Mouse (Mus musculus) midbrain, embryonic 16.5 days (tissue): ENCODE data around the gene Mroh2a. TPM values are rescaled to one million over a fixed set of nuclear protein-coding genes. Genes with fewer than 3 reads are reported as not detected.
A peak's percentile ranks its signal among the peaks of the same experiment; 100 is the strongest.

Experiments
- ATAC-seq: fragments of 200-750 bp; cut with Nextera tagmentation; 2 replicates; pipeline ENCODE4 v1.8.0; 2017; ENCODE audit warnings: moderate TSS enrichment
- H3K27ac ChIP-seq: fragments of 300-500 bp; sonication (generic); 2 replicates; pipeline ENCODE4 v1.5.1; 2014; ENCODE audit warnings: mild to moderate bottlenecking, low read length, mixed read lengths
- H3K27me3 ChIP-seq: fragments of 300-500 bp; sonication (generic); 2 replicates; pipeline ENCODE4 v1.6.1; 2014; ENCODE audit warnings: low read depth, low read length, mixed read lengths; ENCODE audit not compliant: control insufficient read depth, insufficient read depth
- H3K36me3 ChIP-seq: fragments of 300-500 bp; sonication (generic); 2 replicates; pipeline ENCODE4 v1.6.1; 2014; ENCODE audit warnings: mild to moderate bottlenecking, low read length, moderate library complexity, mixed read lengths; ENCODE audit not compliant: control insufficient read depth, insufficient read depth
- H3K4me1 ChIP-seq: fragments of 300-500 bp; sonication (generic); 2 replicates; pipeline ENCODE4 v1.6.1; 2014; ENCODE audit warnings: mild to moderate bottlenecking, low read length, mixed read lengths; ENCODE audit not compliant: control insufficient read depth, insufficient read depth
- H3K4me2 ChIP-seq: fragments of 300-500 bp; sonication (generic); 2 replicates; pipeline ENCODE4 v1.6.1; 2014; ENCODE audit warnings: mild to moderate bottlenecking, low read length, mixed read lengths
- H3K4me3 ChIP-seq: fragments of 300-500 bp; sonication (generic); 2 replicates; pipeline ENCODE4 v1.5.1; 2014; ENCODE audit warnings: low read depth, mild to moderate bottlenecking, low read length, moderate library complexity, mixed read lengths
- H3K9ac ChIP-seq: fragments of 300-500 bp; sonication (generic); 2 replicates; pipeline ENCODE4 v1.6.1; 2014; ENCODE audit warnings: low read depth, low read length, mixed read lengths
- H3K9me3 ChIP-seq: fragments of 300-500 bp; sonication (generic); replicated peaks from 2 replicates; pipeline ENCODE4 v1.6.1; 2014; ENCODE audit warnings: mild to moderate bottlenecking, low read length, mixed read lengths; ENCODE audit not compliant: control insufficient read depth, poor library complexity, severe bottlenecking
- WGBS: fragments of 180-500 bp; shearing (Covaris S2); extraction: QIAGEN DNeasy Blood & Tissue Kit; methylation state at CpG from one replicate; pipeline ENCODE4 v1.1.7; 2014; 5-methylcytosine and 5-hydroxymethylcytosine counted together
- polyA plus RNA-seq: library from polyadenylated mRNA; unstranded; fragments of >200 nt; fragmentation: Nextera tagmentation; extraction: Ambion mirVana; gene quantifications from 2 replicates; pipeline ENCODE4 v1.2.1, GENCODE M21; 2015

The Mroh2a gene
- polyA plus RNA-seq, 1 experiment from 2014 or later = 0.92 TPM

- Histone ChIP-seq H3K4me2 (no peak overlapping the region), H3K4me3 (no peak overlapping the region), H3K9me3 (peaks cover 13% of the 10 kb centered on the region), H3K9ac (no peak overlapping the region), H3K27me3 (no peaks in the 10 kb centered on the region), H3K4me1 (peaks cover 2% of the 10 kb centered on the region; the same call in 1 of the 2 replicates), H3K27ac (no peak overlapping the region), H3K36me3 (no peaks in the 10 kb centered on the region)
- 84% methylated on average over 2 of the region's 2 CpGs for WGBS
- ATAC-seq = no peak
Measured at GRCm38 (mm10) chr1:88206843-88207479, 19.8 kb upstream of the Mroh2a start.

GRCm38 (mm10) chr1:88211812-88212211 is 15.0 kb upstream of the Mroh2a start, which contains the start of gene Ugt1a1:
TSS of gene Ugt1a1 (plus strand) at chr1:88211959.
- H3K36me3 ChIP-seq = no peaks in the 10 kb centered on the region
- no peaks in the 10 kb centered on the region for H3K27me3 ChIP-seq
- H3K4me3 ChIP-seq = no peak within 1 kb of the TSS
- H3K4me2 ChIP-seq = no peak within 1 kb of the TSS
- peak; percentile 34; the same call in 1 of the 2 replicates for ATAC-seq
- peaks cover 52% of the 10 kb centered on the region for H3K9me3 ChIP-seq
- H3K27ac ChIP-seq = no peak within 1 kb of the TSS
- WGBS = 69% methylated on average over 8 of the region's 8 CpGs
- no peak within 1 kb of the TSS for H3K9ac ChIP-seq
- no peaks in the 10 kb centered on the region for H3K4me1 ChIP-seq

DNA sequence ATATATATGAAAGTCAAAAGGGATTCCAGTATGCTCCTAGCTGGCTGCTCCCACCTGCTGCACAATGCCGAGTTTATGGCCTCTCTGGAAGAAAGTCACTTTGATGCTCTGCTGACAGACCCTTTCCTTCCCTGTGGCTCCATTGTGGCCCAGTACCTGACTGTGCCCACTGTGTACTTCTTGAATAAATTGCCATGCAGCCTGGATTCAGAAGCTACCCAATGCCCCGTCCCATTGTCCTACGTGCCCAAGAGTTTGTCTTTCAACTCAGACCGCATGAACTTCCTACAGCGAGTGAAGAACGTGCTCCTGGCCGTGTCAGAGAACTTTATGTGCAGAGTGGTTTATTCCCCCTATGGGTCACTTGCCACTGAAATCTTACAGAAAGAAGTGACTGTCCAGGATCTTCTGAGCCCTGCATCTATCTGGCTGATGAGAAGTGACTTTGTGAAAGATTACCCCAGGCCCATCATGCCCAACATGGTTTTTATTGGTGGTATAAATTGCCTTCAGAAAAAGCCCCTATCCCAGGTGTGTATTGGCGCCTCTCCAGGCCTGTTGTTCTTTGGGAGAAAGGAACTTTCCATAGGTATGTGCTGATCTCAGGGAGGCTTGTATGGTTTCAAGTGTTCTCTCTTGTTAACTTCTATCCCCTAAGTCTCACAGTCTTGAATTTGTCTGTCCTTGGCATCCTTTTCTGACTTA is 14.3 kb upstream of the Mroh2a start:
- no peaks in the 10 kb centered on the region for H3K27me3 ChIP-seq
- WGBS = 60% methylated on average over 8 of the region's 8 CpGs
- H3K9ac ChIP-seq = no peak overlapping the region
- no peaks in the 10 kb centered on the region for H3K4me1 ChIP-seq
- H3K4me3 ChIP-seq = no peak overlapping the region
- no peaks in the 10 kb centered on the region for H3K36me3 ChIP-seq
- no peak overlapping the region for H3K4me2 ChIP-seq
- ATAC-seq = 0 out of 2 replicates have a peak, but pooled peaks have one; percentile 18
- peaks cover 59% of the 10 kb centered on the region for H3K9me3 ChIP-seq
- H3K27ac ChIP-seq = no peak overlapping the region

GRCm38 (mm10) chr1:88213061-88213460 is 13.7 kb upstream of the Mroh2a start:
- Histone ChIP-seq H3K4me3 (no peak overlapping the region), H3K9ac (no peak overlapping the region), H3K4me2 (no peak overlapping the region), H3K27me3 (no peaks in the 10 kb centered on the region), H3K4me1 (no peaks in the 10 kb centered on the region), H3K9me3 (peaks cover 62% of the 10 kb centered on the region), H3K27ac (no peak overlapping the region), H3K36me3 (no peaks in the 10 kb centered on the region)
- WGBS = 74% methylated on average over 1 of the region's 1 CpGs
- no peak for ATAC-seq

GRCm38 (mm10) chr1:88213766-88214461 is 12.9 kb upstream of the Mroh2a start:
- Histone ChIP-seq H3K27me3 (no peaks in the 10 kb centered on the region), H3K4me2 (no peak overlapping the region), H3K9ac (no peak overlapping the region), H3K4me3 (no peak overlapping the region), H3K4me1 (no peaks in the 10 kb centered on the region), H3K36me3 (no peaks in the 10 kb centered on the region), H3K9me3 (peaks cover 62% of the 10 kb centered on the region), H3K27ac (no peak overlapping the region)
- no peak for ATAC-seq
- WGBS = 81% methylated on average over 2 of the region's 2 CpGs

DNA sequence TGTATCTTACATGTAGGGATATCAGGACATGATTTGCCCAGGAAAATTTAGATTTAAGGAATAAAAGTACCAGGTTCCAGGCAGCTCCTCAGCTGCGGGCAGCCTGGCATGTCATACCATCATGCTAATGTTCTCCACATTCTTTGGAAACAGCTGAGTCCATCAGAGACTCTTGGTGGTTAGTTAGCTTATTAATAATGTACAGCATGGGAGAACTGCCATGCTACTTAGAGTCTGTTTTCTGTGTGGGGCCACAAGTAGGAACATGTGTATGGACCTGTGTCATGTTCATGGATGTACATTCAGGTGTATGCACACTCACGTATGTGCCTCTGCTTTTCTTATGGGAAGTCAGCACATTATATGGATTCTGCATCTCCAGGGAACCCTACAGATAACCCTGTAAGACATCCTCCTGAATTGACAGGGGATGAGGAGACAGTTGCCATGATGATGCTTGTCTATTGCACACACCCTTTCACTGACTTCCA is 12.3 kb upstream of the Mroh2a start:
- no peaks in the 10 kb centered on the region for H3K27me3 ChIP-seq
- H3K27ac ChIP-seq = no peak overlapping the region
- H3K4me3 ChIP-seq = no peak overlapping the region
- H3K36me3 ChIP-seq = no peaks in the 10 kb centered on the region
- 77% methylated on average over 2 of the region's 2 CpGs for WGBS
- no peak for ATAC-seq
- H3K9ac ChIP-seq = no peak overlapping the region
- H3K4me1 ChIP-seq = no peaks in the 10 kb centered on the region
- no peak overlapping the region for H3K4me2 ChIP-seq
- peaks cover 62% of the 10 kb centered on the region for H3K9me3 ChIP-seq

DNA sequence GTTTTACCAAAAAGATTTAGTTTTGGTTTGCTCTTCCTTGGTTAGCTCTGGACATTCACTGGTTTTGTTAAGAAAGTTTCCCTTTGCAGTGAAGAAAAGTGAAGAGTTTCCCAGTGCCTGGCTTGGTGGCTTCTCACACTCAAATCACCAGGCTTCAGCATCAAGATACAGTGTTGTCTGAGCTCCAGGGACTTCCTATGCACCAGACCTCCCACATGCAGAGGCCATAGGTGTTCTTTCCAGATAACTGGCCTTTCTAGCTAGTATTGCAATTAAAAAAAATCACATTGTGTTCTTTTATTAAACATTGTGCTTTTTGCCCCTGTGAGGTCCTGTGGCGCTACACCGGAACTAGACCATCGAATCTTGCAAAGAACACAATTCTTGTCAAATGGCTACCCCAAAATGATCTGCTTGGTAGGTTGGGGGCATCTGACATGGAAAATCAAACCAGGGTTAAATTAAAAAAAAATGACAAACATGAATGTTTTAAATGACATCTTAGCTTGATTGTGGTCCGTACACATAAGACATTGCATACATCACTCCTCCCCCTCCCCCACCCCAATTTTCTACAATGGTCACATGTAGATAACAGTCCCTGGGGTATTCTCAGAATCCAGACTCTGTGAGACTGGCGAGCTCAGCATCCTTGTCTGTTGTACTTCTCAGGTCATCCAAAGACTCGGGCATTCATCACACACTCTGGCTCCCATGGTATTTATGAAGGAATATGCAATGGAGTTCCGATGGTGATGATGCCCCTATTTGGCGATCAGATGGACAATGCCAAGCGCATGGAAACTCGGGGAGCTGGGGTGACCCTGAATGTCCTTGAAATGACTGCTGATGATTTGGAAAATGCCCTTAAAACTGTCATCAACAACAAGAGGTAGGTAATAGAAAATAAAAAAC is 11.1 kb upstream of the Mroh2a start:
- H3K36me3 ChIP-seq = no peaks in the 10 kb centered on the region
- no peak overlapping the region for H3K9ac ChIP-seq
- no peak overlapping the region for H3K4me2 ChIP-seq
- no peaks in the 10 kb centered on the region for H3K4me1 ChIP-seq
- ATAC-seq = no peak
- no peak overlapping the region for H3K27ac ChIP-seq
- H3K27me3 ChIP-seq = no peaks in the 10 kb centered on the region
- WGBS = 73% methylated on average over 10 of the region's 10 CpGs
- H3K9me3 ChIP-seq = peaks cover 62% of the 10 kb centered on the region
- no peak overlapping the region for H3K4me3 ChIP-seq

GRCm38 (mm10) chr1:88216551-88216950 is 10.2 kb upstream of the Mroh2a start:
- Histone ChIP-seq H3K9ac (no peak overlapping the region), H3K4me3 (no peak overlapping the region), H3K27ac (no peak overlapping the region), H3K27me3 (no peaks in the 10 kb centered on the region), H3K9me3 (peaks cover 58% of the 10 kb centered on the region), H3K4me2 (no peak overlapping the region), H3K4me1 (no peaks in the 10 kb centered on the region), H3K36me3 (no peaks in the 10 kb centered on the region)
- 49% methylated on average over 2 of the region's 2 CpGs for WGBS
- ATAC-seq = no peak
